Mouse (Mus musculus) megakaryocyte, embryonic 14.5 days (primary cell): ENCODE data around the gene Shc3.

ENCODE experiments used
- FLI1 ChIP-seq: IDR thresholded peaks from 2 replicates; pipeline ENCODE4 v1.6.1; 2012; ENCODE audit warnings: low read length, inconsistent platforms, mixed read lengths
- GATA1 ChIP-seq: IDR thresholded peaks from 3 replicates; pipeline ENCODE4 v1.6.1; 2012; ENCODE audit warnings: mixed read lengths, low read length, inconsistent platforms, borderline replicate concordance

DNA sequence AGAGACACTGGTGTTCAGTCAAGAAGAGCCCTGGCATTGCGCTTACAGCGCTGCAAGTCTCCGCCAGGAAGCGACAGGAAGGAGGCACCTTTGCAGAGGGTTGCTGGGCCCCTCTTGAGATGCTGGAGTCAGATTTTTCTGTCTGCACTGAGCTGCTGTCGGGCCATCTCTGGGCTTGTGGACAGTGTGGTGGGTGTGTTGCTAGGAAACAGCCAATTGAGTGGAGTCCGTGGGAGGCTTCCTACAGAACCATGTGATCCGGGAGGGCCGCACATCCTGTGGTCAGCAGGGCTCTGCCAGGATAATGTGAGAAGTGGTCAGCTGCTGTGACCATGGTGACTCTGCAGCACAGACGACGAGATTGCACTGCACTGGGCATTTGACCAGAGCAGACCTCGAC, 4.6 kb upstream of the Shc3 start:
- no peak for TF ChIP-seq GATA1
- TF ChIP-seq FLI1 = no peak
